Mouse (Mus musculus): ENCODE data around the gene Chd2.

The Chd2 gene

DNA sequence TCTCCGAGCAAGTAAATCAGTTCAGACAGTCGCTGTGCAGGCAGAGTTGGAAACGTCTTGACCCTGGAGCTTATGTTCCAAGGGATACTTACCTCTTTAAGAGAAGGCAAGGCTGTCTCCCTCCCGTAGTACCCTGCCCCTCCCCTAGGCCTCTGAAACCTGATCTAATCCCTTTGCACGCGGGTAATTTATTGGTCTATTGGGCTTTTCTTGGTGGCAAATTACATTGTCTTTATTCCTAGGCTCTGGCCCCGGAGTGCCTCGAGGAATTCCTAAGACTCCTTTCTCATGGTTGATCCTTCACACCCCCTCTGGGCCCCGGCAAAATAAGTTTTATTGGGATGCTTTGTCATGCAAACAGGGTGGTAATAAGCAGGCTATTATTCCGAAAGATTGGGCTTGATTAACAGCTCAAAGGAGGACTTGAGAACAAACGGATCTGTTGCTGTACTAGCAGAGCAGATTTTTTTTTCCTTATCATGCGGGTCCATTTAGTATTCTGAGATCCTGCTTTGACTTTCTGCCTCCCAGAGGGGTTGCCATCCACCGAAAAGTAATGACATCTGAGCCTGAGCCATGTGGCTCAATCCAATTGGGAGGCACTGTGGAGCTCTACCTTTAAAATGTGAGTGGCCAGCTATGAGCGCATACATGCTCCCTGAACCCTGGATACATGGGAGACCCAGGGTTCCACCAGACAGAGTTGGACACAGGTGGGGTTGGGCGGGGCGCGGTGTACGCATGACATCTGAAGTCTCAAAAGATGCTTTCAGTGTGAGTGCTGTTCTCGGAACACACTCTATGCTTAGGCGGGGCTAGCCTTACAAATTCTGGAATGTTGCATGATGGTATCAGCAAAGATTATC is 141.3 kb downstream of the Chd2 start:
- peak; percentile 87 for DNase-seq

DNA sequence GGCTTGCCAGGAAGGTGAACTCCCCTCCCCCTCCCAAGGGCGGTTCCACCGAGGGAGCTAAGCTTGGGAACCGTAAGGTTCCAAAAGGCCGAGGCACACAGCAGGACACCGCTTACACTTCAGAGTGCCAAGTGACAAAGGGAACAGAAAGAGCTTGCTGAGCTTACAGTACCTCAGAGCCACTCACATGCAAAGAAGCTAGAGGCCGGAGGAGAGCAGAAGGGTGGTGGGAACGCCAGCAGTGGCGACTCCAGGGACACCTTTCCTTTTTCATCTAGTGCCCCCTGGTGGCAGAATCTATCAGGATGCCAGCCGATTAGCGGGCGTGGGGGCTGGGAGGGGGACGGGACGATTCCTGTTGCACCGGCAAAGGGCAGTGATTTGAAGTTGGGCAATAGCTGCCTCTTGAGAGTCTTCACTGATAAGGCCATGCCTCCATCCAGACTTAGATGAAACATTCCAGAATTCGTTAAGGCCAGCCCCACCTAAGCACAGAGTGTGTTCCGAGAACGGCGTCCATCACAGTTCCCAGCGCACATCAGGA is 142.1 kb downstream of the Chd2 start:
- DNase-seq = peak; percentile 91

DNA sequence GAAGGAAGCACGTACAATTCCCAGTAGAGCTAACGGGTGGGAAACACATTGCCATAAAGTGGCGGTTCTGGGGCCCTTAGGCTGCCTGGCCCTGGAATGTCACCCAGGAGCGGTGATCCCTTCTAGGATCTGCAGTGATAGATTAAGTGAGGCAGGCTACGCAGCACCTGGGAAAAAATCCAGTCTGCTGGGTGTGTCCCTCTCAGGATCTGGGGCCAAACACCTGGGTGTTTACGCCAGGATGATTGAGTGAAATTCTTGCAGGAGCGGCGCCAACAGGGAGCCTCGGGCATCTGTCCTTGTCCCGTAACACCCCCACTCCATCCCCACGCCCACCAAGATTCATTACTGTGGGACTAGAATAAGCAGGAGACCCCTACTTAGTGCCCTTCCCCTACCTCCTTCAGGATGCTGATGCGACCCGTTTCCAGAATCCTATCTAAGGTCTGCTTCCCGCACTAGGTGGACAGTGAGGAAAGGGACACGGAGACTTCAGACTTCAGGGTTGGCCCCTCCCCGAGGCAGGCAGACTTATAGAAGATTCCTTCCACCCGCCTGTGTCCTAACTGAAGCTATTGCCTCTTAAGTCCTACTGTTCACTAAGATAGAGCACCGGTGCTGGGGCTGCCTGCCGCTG is 142.7 kb downstream of the Chd2 start:
- no peak for DNase-seq

DNA sequence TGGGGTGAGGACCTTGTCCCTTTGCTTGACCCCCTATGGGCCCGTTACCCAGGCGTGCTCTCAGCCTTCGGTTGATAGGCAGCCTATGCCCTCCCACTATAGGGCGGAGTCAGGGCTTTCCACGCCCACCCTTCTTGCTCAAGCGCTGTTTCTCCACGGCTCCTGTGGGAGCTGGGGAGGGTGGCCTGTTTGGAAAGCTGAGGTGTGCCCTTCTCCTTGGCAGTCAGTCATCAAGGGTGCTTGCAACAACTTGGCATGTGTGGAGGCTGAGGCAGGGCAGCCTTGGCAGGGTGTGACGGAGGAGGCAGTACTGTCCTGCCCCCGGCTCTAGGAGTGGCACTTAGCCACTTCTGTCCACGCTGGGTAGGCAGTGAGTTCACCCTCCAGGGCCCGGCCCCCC is 143.3 kb downstream of the Chd2 start:
- peak; percentile 84 for DNase-seq

DNA sequence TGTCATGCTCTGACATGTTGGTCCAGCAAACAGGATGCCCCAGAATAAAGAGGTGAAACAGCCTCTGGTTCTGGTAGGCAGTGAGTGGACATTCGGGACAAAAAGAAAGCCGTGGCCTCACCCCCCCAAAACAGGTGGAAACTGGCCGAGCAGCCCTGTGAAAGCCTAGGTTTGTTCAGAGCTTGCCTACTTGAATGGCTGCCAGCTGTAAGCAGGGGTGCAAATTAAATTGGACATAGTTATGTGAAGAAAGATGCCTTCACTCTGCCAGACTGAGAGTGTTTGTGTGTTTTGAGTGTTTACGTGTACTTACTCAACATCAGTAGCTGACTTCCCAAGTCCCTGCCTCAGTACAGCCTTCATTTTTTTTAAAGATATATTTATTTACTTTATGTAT is 147.6 kb downstream of the Chd2 start:
- no peak for DNase-seq

DNA sequence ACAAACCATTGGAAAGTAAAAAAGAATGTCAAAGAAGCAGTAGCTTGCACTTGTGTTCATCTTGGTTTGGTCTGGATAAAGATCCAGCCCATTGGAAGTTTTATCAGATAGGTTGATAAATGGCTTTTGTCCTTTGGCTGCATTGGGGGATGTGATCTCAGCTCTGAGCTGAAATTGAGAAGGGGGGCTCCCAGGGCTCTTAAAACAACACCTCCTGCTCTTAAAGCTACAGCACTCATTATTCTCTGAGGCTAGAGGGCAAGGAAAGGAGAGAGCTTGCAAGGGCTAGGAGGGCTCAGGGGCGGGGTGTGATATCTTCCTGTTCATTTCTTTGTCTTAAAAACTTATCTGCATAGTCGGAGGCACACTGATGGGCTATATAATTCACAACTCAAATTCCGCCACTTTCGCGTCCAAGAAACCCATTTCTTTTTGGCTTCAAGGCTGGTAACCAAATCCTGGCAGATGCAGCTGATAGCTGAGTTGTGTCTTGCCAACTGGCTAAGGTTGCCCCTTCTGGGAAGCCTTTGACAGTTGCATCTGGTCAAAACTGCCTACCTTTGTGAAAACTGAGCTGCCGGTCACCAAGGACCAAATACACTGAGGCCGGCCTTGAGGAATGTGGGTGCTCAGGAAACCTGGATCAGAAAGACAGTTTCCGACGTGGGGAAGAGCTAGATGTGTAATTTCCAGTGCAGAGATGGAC is 148.2 kb downstream of the Chd2 start:
- DNase-seq = peak; percentile 74

DNA sequence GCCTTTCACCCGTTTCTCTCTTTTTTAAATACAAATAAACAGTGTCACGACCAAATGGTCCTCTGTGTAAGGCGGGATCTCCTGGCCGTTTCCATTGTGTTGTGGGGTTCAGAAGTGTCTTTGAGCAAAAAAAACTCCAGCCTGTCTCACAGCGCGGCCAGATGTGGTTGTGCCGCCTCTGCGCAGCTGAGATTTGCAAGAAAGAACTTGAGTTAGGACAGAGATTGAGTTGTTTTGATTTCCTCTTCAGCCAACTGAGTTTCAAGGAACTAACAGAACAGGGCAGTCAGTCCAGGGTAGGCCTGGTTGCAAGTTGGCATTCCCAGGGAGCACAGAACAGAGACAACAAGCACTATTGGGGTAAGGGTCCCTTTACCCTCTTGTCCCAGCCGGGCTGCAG is 149.3 kb downstream of the Chd2 start:
- DNase-seq = peak; percentile 73

DNA sequence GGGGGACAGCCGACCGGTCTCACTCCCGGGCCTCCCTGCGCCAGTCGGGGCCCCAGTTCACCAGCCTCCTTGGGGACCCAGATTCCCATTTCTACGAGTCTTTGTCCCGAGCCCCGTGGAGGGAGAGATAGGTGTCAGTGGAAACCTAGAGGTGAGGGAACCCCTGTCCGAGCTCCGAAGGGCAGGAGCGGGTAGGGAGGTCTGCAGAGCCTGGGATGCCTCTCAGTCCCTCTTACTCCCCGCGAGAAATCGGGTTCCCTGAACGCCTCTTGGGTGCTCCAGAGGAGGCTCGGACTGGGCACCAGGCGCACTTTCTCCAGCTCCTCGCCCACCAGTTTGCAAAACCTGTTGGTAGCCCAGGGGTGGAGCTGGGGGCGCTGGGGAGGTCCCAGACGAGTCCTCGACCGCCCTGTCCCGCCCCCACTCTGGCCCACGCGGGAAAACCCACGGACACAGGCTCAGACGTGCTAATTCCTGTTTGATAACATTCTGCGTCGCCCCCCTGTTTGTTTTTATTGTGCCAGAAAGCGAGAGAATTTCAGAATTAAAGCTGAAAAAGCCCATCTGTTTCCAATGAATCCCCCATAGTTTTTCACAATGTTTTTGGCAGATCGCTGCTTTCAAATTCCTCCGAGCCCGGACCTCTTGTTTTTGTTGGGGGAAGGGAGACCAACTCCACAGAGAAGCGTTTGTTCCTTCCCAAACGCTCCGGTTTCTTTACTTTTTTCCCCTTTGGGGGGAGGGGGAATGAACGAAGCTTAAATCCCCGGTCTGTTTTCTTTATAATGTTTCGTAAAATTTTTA is 149.9 kb downstream of the Chd2 start:
- DNase-seq = peak; percentile 86

DNA sequence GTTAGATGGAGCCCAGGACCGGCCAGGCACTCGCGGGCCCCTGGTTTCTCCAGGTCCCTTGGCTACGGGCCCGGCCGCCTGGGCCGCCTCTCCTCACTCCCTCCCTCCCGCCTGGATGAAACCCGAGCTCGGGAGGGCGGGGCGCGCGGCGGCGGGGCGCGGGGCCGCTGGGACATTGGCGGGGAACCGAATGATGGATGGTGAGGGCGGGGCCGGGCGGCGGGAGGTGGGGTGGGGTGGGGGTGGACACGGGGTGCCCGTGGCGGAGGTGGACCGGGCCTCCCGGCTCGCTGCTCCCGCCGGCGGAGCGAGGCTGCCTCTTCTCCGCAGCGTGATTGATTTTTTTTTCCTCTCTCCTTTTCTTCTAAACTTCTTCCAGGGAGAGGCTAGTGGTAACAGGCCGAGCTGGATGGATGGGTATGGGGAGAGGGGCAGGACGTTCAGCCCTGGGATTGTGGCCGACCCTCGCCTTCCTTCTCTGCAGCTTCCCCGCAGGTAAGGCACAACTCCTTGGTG is 150.6 kb downstream of the Chd2 start:
- peak; percentile 95 for DNase-seq

DNA sequence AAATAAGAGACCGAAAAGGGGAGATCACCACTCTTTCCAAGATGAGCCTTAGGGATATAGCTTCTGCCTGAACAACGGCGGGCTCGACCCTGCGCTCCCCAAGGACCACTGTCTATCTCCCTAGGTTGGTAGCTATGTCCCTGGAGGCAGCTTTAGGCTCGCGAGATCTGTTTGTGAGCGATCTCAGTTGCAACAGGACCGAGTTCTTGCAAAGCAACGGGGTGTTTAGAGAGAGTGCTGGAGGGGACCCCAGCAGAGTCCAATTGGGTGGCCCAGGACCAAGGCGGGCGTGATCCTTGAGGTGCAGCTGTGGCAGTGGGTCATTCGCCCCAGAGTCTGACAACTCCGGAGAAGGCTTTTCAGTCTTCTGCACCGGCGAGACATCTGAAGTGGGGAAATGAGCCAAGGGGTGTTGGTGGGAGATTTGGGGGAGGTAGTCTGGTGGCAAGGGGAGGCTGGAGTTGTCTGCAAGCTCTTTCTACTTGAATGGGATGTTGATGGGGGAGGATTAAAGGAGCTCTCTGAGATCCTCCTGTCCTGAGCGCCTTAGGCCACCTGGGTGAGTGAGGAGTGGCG is 151.1 kb downstream of the Chd2 start:
- peak; percentile 57 for DNase-seq

DNA sequence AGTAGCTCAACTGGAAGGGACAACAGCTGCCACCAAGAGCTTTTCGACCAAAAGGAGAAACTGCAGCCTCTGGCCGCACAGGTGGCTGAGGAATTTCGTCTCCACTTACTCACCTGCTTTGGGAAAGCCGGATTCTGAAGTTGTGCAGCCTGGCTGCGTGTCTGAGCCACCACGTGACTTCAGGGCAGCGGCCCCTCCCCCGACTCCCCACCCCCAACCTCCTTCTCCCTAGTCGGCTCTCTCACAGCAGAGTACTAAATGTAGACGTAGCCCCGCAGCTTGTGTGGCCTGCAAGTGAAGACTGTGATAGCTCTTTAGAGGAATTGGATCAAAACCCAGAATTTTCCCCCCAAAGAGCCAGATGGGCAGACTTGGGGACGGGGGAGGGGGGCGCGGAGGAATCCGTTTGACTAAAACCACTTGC is 151.7 kb downstream of the Chd2 start:
- peak; percentile 82 for DNase-seq

DNA sequence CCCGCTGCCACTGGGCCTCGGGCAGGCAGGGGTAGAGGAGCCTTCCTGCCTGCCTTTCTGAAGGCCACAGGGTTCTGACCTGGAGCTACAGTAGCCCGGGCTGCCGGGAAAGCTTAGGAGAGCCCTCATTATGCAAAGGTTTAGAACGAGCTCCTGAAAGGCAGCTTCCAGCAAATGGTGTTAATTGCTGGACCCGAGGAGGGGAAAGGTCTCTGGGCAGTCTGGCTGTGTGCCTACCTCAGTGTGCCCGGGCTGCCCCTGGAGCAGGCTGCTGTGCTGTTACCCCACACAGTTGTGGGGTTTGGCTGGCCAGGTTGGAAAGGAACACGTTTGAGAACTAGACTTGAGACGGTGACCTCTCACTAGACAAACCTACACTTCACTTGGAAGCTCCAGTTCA is 152.2 kb downstream of the Chd2 start:
- DNase-seq = no peak

DNA sequence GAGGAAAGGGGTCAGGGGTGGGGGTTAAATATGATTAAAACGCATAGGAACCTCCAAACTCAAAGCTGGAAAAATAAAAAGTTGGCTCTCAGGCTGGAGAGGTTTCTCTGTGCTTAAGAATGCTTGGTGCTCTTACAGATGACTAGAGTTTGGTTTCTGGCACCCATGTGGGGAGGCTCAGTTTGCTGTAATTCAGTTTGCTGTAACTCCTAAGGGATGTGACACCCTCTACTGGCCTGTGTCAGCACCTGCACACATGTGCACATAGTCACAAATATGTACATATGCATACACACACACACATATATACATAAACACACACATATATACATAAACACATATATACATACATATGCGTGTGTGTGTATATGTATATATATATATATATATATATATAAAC is 152.8 kb downstream of the Chd2 start:
- DNase-seq = no peak

DNA sequence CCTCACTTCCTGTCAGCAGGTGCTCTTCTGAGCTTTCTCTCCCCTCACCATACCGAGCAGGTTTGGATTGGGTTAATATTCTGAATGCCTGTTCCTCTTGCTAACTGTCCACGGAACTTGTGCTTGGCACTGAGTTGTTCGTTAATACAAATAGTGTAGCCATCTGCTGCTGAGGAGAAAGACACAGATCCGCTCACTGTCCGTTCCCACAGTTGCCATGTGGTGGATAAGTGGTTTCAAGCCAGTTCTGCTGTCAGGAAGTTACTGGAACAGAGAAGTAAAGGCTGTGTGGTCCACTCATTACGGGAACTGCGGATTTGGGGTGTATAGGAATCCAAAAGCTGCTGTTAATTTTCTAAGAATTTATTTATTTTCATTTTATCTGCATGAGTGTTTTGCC is 158.8 kb downstream of the Chd2 start:
- DNase-seq = no peak

DNA sequence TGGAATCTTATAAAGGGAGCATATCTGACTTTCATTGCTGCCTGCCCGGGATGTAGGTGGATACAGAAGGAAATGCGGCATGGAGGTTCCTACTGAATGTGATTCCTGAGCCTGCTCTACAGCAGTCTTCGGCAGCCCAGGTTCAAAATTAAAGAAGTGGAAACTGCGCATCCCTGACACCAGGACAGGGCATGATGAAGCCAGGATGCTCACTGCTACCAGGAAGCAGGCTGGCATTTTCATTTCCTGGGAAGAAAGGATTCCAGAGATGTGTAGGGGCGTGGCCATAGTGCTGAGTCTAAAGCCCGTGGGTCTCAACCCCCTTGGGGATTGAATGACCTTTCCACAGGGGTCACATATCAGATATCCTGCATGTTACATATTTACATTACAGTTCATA is 163.6 kb downstream of the Chd2 start:
- no peak for DNase-seq

DNA sequence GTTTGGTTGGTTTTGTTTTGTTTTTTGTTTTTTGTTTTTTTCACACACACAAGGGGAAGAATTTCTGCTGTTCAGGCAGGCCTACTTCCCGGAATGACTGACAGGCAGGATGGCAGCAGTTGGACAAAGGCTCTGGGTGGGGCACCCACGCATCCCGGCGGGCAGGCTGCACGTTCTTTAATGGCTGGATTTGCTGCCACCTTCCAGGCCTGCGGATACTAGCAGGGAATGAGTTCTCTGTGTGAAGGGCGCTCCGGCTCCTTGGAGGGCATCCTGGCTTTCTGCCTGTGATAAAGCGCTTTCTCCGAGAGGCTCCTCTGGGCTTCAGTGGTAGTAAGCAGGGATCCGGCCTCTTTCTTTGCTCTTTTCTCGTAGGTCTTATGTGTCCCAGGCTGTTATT is 164.3 kb downstream of the Chd2 start:
- DNase-seq = no peak

Data from embryo, embryonic 11 days (tissue).